Mouse (Mus musculus): ENCODE measurements around the gene Pdgfa.
A peak's percentile ranks its signal among the peaks of the same experiment; 100 is the strongest.

The Pdgfa gene

GRCm38 (mm10) chr5:138953986-138954385, 43.2 kb downstream of the Pdgfa start:
- no peak for DNase-seq (ENCODE audit: low read depth)

- DNase-seq (ENCODE audit: low read depth): no peak
Measured at GRCm38 (mm10) chr5:138952969-138953368, 44.2 kb downstream of the Pdgfa start.

GRCm38 (mm10) chr5:138951305-138951704, 45.9 kb downstream of the Pdgfa start:
- no peak for DNase-seq (ENCODE audit: low read depth)

- no peak for DNase-seq (ENCODE audit: low read depth)
Measured at GRCm38 (mm10) chr5:138949165-138949564, 48.0 kb downstream of the Pdgfa start.

GRCm38 (mm10) chr5:138948031-138948980, 48.9 kb downstream of the Pdgfa start:
- DNase-seq (ENCODE audit: low read depth): peak; percentile 9

GRCm38 (mm10) chr5:138947487-138947886, 49.7 kb downstream of the Pdgfa start:
- DNase-seq (ENCODE audit: low read depth): no peak

GRCm38 (mm10) chr5:138946931-138947330, 50.2 kb downstream of the Pdgfa start:
- no peak for DNase-seq (ENCODE audit: low read depth)

GRCm38 (mm10) chr5:138945011-138945410, 52.2 kb downstream of the Pdgfa start:
- no peak for DNase-seq (ENCODE audit: low read depth)

- DNase-seq (ENCODE audit: low read depth): no peak
Measured at GRCm38 (mm10) chr5:138944551-138944950, 52.6 kb downstream of the Pdgfa start.

- no peak for DNase-seq (ENCODE audit: low read depth)
Measured at GRCm38 (mm10) chr5:138941842-138942241, 55.3 kb downstream of the Pdgfa start.

GRCm38 (mm10) chr5:138940576-138940975, 56.6 kb downstream of the Pdgfa start:
- no peak for DNase-seq (ENCODE audit: low read depth)

GRCm38 (mm10) chr5:138938572-138939163, 58.5 kb downstream of the Pdgfa start:
- DNase-seq (ENCODE audit: low read depth): no peak

- no peak for DNase-seq (ENCODE audit: low read depth)
Measured at GRCm38 (mm10) chr5:138936399-138937089, 60.6 kb downstream of the Pdgfa start.

- DNase-seq (ENCODE audit: low read depth): peak; percentile 26
Measured at GRCm38 (mm10) chr5:138934540-138934939, 62.6 kb downstream of the Pdgfa start.

- DNase-seq (ENCODE audit: low read depth): no peak
Measured at GRCm38 (mm10) chr5:138932460-138933432, 64.4 kb downstream of the Pdgfa start.

GRCm38 (mm10) chr5:138931836-138932235, 65.3 kb downstream of the Pdgfa start:
- no peak for DNase-seq (ENCODE audit: low read depth)

GRCm38 (mm10) chr5:138929879-138930507, 67.2 kb downstream of the Pdgfa start:
- no peak for DNase-seq (ENCODE audit: low read depth)

All from NIH3T3 (cell line).